Mouse (Mus musculus): ENCODE results near the gene Grid2. TPM values are rescaled to one million over a fixed set of nuclear protein-coding genes. Genes with fewer than 3 reads are reported as not detected.

Gene Grid2
- polyA plus RNA-seq, 1 experiment, result not detected

DNA sequence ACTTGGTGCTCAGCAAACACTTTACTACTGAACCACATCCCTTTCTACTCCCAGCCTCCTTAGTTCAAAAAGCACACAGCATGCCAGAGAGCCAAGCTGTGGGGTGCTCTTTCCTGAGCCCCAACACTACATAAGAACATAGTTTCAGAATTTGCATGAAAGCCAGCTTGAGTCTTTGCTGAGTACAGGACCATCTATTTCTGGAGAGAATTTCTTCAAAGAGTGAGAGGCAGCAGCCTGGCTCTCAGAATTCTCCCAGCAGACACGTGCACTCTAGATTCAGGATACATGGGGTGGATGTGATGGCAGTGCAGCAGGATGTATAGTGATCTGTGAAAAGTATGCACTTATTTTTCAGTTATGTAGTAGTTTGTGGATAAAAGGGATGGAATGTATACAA is 1038.1 kb downstream of the Grid2 start:
- Histone ChIP-seq H3K36me3 (ENCODE audit: control insufficient read depth) (no peaks in the 10 kb centered on the region), H3K4me3 (replicated peaks) (no peak overlapping the region), H3K4me1 (ENCODE audit: control insufficient read depth) (no peaks in the 10 kb centered on the region), H3K27me3 (ENCODE audit: control insufficient read depth) (no peaks in the 10 kb centered on the region), H3K9me3 (ENCODE audit: control insufficient read depth, low read length) (no peaks in the 10 kb centered on the region)
- TF ChIP-seq TAL1 (IDR thresholded peaks at IDR 0.05; ENCODE audit: low read length) (no peak), GATA1 (IDR thresholded peaks at IDR 0.05; ENCODE audit: low read length) (no peak)

DNA sequence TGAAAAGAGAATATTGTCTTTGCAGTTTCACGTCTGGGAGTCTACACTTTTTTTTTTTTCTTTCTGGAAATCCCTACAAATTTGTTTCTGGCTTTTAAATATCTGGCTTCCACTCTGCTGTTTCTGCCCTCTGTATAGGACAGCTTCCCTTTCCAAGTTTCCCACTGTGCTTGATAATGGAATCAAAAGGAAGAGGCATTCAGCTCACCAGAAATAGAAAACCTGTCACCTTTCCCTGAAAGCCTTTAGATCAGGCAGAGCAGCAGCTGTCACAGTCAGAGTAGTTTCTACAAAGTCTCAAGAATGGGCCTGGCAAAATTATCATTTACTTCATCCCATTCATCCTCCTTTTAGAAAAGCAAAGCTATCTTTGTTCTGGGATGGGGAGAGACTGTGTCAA is 1042.0 kb downstream of the Grid2 start:
- Histone ChIP-seq H3K9me3 (ENCODE audit: control insufficient read depth, low read length) (no peaks in the 10 kb centered on the region), H3K4me1 (ENCODE audit: control insufficient read depth) (no peaks in the 10 kb centered on the region), H3K36me3 (ENCODE audit: control insufficient read depth) (no peaks in the 10 kb centered on the region), H3K27me3 (ENCODE audit: control insufficient read depth) (no peaks in the 10 kb centered on the region), H3K4me3 (replicated peaks) (no peak overlapping the region)
- TF ChIP-seq TAL1 (IDR thresholded peaks at IDR 0.05; ENCODE audit: low read length) (no peak), GATA1 (IDR thresholded peaks at IDR 0.05; ENCODE audit: low read length) (no peak)

DNA sequence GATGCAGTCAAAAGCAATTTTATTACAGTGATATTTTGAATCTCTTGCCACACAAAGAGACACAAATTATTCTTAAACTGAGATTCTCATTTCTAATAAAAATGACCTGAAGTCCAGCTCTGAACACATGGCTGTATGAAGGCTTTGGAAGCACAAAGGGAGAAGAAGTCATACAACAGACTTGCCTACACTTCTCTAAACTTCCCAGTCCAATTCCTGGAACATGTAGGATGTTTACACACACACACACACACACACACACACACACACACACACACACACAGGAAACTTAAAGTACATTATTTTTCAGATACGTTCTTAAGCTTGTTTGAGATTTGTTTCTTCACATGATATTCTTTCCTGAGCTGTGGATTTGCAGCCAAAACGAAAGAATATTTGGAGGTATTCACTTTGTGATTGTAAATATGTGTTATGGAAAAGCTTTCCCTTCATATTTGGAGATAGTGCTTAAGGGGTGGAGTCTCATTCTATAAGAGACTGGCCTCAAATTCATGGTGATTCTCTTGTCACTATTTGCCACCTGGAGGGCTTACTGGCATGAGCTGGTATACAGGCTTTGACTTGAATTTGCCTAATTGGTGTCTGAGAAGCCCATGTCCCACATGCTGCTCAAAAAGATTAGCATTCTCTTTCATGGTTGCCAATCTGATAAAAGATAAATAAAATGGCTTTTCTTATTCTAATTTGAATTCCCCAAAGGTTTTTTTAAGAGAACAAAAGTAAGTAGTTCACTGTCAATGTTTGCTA is 1049.2 kb downstream of the Grid2 start:
- H3K36me3 ChIP-seq (ENCODE audit: control insufficient read depth), result no peaks in the 10 kb centered on the region
- no peak overlapping the region for H3K4me3 ChIP-seq (replicated peaks)
- H3K27me3 ChIP-seq (ENCODE audit: control insufficient read depth), result no peaks in the 10 kb centered on the region
- TF ChIP-seq GATA1 (IDR thresholded peaks at IDR 0.05; ENCODE audit: low read length) (no peak), TAL1 (IDR thresholded peaks at IDR 0.05; ENCODE audit: low read length) (no peak)
- no peaks in the 10 kb centered on the region for H3K4me1 ChIP-seq (ENCODE audit: control insufficient read depth)
- H3K9me3 ChIP-seq (ENCODE audit: control insufficient read depth, low read length), result peaks cover 5% of the 10 kb centered on the region

DNA sequence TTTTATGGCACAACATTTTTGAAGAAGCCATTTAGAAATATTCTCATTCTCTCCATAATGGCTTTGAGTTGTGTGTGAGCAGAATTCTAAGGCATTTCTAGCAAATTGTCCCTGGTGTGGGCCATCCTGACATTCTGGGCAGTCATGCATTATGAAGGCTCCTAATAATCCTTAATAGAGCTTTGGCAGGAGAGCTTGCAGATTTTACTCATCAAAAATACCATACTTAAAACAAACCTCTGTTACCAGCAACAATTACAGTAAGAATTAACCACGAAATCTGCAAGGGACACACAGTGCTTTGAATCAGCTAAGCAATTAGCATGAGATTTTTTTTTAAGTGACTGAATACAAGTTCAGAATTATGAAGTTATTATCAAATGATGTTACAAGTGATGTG is 1053.0 kb downstream of the Grid2 start:
- Histone ChIP-seq H3K9me3 (ENCODE audit: control insufficient read depth, low read length) (no peaks in the 10 kb centered on the region), H3K4me3 (replicated peaks) (no peak overlapping the region), H3K4me1 (ENCODE audit: control insufficient read depth) (no peaks in the 10 kb centered on the region), H3K36me3 (ENCODE audit: control insufficient read depth) (no peaks in the 10 kb centered on the region), H3K27me3 (ENCODE audit: control insufficient read depth) (no peaks in the 10 kb centered on the region)
- no peak for TF ChIP-seq TAL1 (IDR thresholded peaks at IDR 0.05; ENCODE audit: low read length)
- no peak for TF ChIP-seq GATA1 (IDR thresholded peaks at IDR 0.05; ENCODE audit: low read length)

DNA sequence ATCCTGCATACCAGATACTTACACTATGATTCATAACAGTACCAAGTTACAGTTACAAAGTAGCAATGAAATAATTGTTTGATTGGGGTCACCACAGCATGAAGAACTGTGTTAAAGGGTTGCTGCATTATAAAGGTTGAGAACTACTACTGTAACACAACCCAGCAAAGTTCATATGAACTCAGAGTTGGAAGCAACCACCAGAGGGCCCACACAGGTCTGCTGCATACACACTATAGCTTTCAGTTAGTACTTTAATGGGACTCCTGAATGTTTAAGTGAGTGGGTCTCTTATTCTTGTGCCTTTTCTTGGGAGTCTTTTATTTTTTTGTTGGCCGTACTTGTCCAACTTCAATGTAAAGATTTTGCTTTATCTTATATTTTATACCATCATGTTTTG is 1057.5 kb downstream of the Grid2 start:
- no peaks in the 10 kb centered on the region for H3K9me3 ChIP-seq (ENCODE audit: control insufficient read depth, low read length)
- no peaks in the 10 kb centered on the region for H3K36me3 ChIP-seq (ENCODE audit: control insufficient read depth)
- H3K4me1 ChIP-seq (ENCODE audit: control insufficient read depth), result no peaks in the 10 kb centered on the region
- TF ChIP-seq GATA1 (IDR thresholded peaks at IDR 0.05; ENCODE audit: low read length) (no peak), TAL1 (IDR thresholded peaks at IDR 0.05; ENCODE audit: low read length) (no peak)
- H3K4me3 ChIP-seq (replicated peaks), result no peak overlapping the region
- no peaks in the 10 kb centered on the region for H3K27me3 ChIP-seq (ENCODE audit: control insufficient read depth)

DNA sequence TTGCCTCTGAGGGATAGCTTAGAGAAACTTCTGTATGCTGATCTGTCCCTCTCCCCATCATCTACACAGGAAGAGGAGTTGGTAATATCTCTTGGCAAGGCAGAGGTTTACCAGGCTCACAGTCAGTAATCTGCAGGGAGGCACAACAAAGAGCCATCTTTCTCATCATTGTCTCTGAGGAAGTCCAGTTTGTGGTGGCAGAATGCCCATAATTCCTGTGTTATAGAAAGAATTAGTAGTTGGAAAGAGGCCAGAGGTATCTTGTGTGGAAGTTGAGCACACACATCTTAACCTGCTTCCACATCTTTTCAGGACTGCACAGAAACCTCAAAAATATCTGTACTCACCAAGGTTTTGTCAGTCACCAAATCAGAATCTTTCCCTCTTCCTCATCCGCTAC is 1071.3 kb downstream of the Grid2 start:
- TF ChIP-seq TAL1 (IDR thresholded peaks at IDR 0.05; ENCODE audit: low read length), result no peak
- no peaks in the 10 kb centered on the region for H3K27me3 ChIP-seq (ENCODE audit: control insufficient read depth)

DNA sequence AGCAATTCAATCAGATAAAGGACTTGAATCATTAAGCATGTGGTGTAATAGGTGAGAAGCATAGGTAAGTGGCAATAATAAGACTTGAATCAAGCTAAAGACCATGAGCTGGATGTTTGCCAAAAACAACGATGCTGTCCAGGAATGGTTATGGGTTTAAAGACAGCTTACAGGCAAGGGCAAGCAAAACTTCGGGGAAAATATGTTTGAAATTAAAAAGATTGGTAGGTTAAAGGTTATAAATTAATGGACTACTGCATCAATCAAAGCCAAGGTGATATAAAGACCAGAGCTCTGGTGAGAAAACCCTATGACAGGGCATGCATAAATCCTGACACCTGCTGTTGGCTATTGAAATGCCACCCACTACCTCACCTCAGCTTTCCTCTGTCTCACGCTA is 1072.2 kb downstream of the Grid2 start:
- Histone ChIP-seq H3K4me3 (replicated peaks) (no peak overlapping the region), H3K36me3 (ENCODE audit: control insufficient read depth) (no peaks in the 10 kb centered on the region), H3K9me3 (ENCODE audit: control insufficient read depth, low read length) (no peaks in the 10 kb centered on the region), H3K4me1 (ENCODE audit: control insufficient read depth) (no peaks in the 10 kb centered on the region), H3K27me3 (ENCODE audit: control insufficient read depth) (no peaks in the 10 kb centered on the region)
- TF ChIP-seq GATA1 (IDR thresholded peaks at IDR 0.05; ENCODE audit: low read length) (no peak), TAL1 (IDR thresholded peaks at IDR 0.05; ENCODE audit: low read length) (no peak)

More for the DNA sequence above, 1071.3 kb downstream of the Grid2 start:
- H3K36me3 ChIP-seq (ENCODE audit: control insufficient read depth), result no peaks in the 10 kb centered on the region
- H3K4me3 ChIP-seq (replicated peaks), result no peak overlapping the region
- H3K9me3 ChIP-seq (ENCODE audit: control insufficient read depth, low read length), result no peaks in the 10 kb centered on the region
- no peaks in the 10 kb centered on the region for H3K4me1 ChIP-seq (ENCODE audit: control insufficient read depth)

DNA sequence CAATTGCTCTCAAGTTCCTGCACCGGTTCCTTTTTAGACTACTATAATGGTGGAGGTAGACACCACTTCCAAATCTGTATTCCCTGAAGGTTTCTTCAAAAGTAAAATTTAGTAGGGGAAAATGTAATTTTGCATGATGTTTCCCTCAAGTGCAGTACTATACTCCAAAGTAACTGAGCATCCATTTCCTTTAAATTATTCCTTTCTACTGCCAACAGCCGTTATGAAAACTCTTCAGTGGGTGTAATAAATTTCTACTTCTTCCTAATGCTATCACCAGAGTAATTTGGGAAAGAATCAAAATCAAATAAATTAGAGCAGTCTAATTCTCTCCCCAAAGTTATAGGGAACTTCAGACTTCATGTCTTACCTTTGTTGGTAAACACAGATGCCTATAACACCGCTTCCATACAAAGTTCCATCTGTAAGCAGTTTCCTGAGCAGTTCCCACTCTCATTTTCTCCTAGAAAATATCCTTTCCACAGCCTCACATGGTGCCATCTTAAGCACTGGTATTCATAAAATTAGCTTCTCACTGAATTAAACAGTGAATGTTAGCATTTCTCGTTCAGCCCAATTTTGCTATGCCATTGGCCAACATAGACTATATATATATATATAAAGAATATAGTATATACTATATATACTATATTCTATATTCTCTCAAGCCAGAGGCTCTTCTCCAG is 1142.9 kb downstream of the Grid2 start:
- H3K27me3 ChIP-seq (ENCODE audit: control insufficient read depth), result no peaks in the 10 kb centered on the region
- TF ChIP-seq GATA1 (IDR thresholded peaks at IDR 0.05; ENCODE audit: low read length) (no peak), TAL1 (IDR thresholded peaks at IDR 0.05; ENCODE audit: low read length) (no peak)

DNA sequence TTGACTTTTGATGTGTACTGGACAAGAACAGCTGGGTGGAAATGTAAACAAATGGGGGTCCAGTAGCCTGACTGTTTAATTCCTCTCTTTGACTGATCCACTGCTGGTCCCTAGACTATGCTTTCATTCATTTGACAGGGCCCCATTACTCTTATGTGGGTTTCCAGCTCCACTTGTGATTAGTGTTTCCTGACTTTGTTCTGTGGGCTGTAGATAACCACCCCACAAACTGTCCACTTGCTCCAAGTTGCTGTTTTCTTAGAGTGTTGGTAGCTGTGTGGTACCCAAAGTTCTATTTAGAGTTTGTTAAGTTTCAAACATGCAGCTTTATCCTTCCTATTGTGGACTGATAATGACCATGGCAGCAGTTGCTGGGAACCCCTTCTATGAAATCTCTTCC is 1172.0 kb downstream of the Grid2 start:
- Histone ChIP-seq H3K9me3 (ENCODE audit: control insufficient read depth, low read length) (no peaks in the 10 kb centered on the region), H3K4me1 (ENCODE audit: control insufficient read depth) (no peaks in the 10 kb centered on the region), H3K27me3 (ENCODE audit: control insufficient read depth) (no peaks in the 10 kb centered on the region), H3K4me3 (replicated peaks) (no peak overlapping the region), H3K36me3 (ENCODE audit: control insufficient read depth) (no peaks in the 10 kb centered on the region)
- TF ChIP-seq GATA1 (IDR thresholded peaks at IDR 0.05; ENCODE audit: low read length) (no peak), TAL1 (IDR thresholded peaks at IDR 0.05; ENCODE audit: low read length) (no peak)

More for the DNA sequence above, 1142.9 kb downstream of the Grid2 start:
- H3K4me1 ChIP-seq (ENCODE audit: control insufficient read depth), result no peaks in the 10 kb centered on the region
- no peak overlapping the region for H3K4me3 ChIP-seq (replicated peaks)
- no peaks in the 10 kb centered on the region for H3K9me3 ChIP-seq (ENCODE audit: control insufficient read depth, low read length)
- no peaks in the 10 kb centered on the region for H3K36me3 ChIP-seq (ENCODE audit: control insufficient read depth)

Data from erythroblast, embryonic 14.5 days (primary cell).